Mouse (Mus musculus) hindbrain, postnatal 0 days (tissue): ENCODE measurements around the gene Eif2d. TPM values are rescaled to one million over a fixed set of nuclear protein-coding genes. Genes with fewer than 3 reads are reported as not detected.

Experiments
- ATAC-seq: fragments of 200-750 bp; cut with Nextera tagmentation; 2 replicates; pipeline ENCODE4 v1.8.0; 2017; ENCODE audit warnings: mild to moderate bottlenecking, moderate TSS enrichment, moderate library complexity
- DNase-seq: peaks from one replicate; pipeline ENCODE4 v3.0.0-alpha.2; 2015; ENCODE audit warnings: low spot score
- H3K27ac ChIP-seq: fragments of 300-500 bp; sonication (generic); 2 replicates; pipeline ENCODE4 v1.5.1; 2014; ENCODE audit warnings: mild to moderate bottlenecking
- H3K27me3 ChIP-seq: fragments of 300-500 bp; sonication (generic); 2 replicates; pipeline ENCODE4 v1.6.1; 2014; ENCODE audit warnings: low read length, mixed read lengths; ENCODE audit not compliant: insufficient read depth
- H3K36me3 ChIP-seq: fragments of 300-500 bp; sonication (generic); 2 replicates; pipeline ENCODE4 v1.6.1; 2014; ENCODE audit warnings: low read length, mixed read lengths; ENCODE audit not compliant: insufficient read depth
- H3K4me1 ChIP-seq: fragments of 300-500 bp; sonication (generic); 2 replicates; pipeline ENCODE4 v1.6.1; 2014; ENCODE audit warnings: antibody characterized with exemption, low read length, mixed read lengths; ENCODE audit not compliant: insufficient read depth
- H3K4me2 ChIP-seq: fragments of 300-500 bp; sonication (generic); 2 replicates; pipeline ENCODE4 v1.6.1; 2014; ENCODE audit warnings: low read depth, mild to moderate bottlenecking, low read length, moderate library complexity, mixed read lengths
- H3K4me3 ChIP-seq: fragments of 300-500 bp; sonication (generic); 2 replicates; pipeline ENCODE4 v1.5.1; 2014; ENCODE audit warnings: low read length
- H3K9ac ChIP-seq: fragments of 300-500 bp; sonication (generic); replicated peaks from 2 replicates; pipeline ENCODE4 v1.6.1; 2014; ENCODE audit warnings: mild to moderate bottlenecking, low read length, moderate library complexity, mixed read lengths
- H3K9me3 ChIP-seq: fragments of 300-500 bp; sonication (generic); 2 replicates; pipeline ENCODE4 v1.6.1; 2016; ENCODE audit warnings: low read length, mixed read lengths
- CTCF ChIP-seq: IDR thresholded peaks from 2 replicates; pipeline ENCODE4 v1.5.1; 2016; ENCODE audit warnings: antibody characterized with exemption, control low read depth, low read depth
- WGBS: fragments of 180-500 bp; shearing (Covaris S2); extraction: QIAGEN DNeasy Blood & Tissue Kit; methylation state at CpG from one replicate; pipeline ENCODE4 v1.1.7; 2014; 5-methylcytosine and 5-hydroxymethylcytosine counted together
- polyA plus RNA-seq: library from polyadenylated mRNA; unstranded; fragments of >200 nt; fragmentation: Nextera tagmentation; extraction: Ambion mirVana; gene quantifications from 2 replicates; pipeline ENCODE4 v1.2.1, GENCODE M21; 2015
- total RNA-seq: library from RNA; depleted of rRNA; stranded (reverse); fragments of >200 nt; gene quantifications from 2 replicates; pipeline ENCODE4 v1.2.3, GENCODE M21; 2014; rRNA removed

The Eif2d gene
- total and polyA plus RNA-seq, 2 experiments from 2014 or later = 38.1 to 42.8 TPM

- peak; percentile 30 for TF ChIP-seq CTCF
- Histone ChIP-seq H3K4me2 (no peak overlapping the region), H3K27me3 (no peaks in the 10 kb centered on the region), H3K9ac (no peak overlapping the region), H3K4me1 (no peaks in the 10 kb centered on the region), H3K4me3 (no peak overlapping the region), H3K9me3 (no peaks in the 10 kb centered on the region), H3K36me3 (no peaks in the 10 kb centered on the region), H3K27ac (no peak overlapping the region)
- no peak for DNase-seq
- WGBS = 59% methylated on average over 7 of the region's 7 CpGs
- peak; percentile 33; the same call in 1 of the 2 replicates for ATAC-seq
Observed at GRCm38 (mm10) chr1:131228225-131228624, 75.2 kb downstream of the Eif2d start.

- no peak for TF ChIP-seq CTCF
- no peaks in the 10 kb centered on the region for H3K27me3 ChIP-seq
- ATAC-seq (no peak), DNase-seq (no peak)
- no peaks in the 10 kb centered on the region for H3K36me3 ChIP-seq
- H3K27ac ChIP-seq = no peak overlapping the region
- no peak overlapping the region for H3K4me2 ChIP-seq
- no peaks in the 10 kb centered on the region for H3K9me3 ChIP-seq
- 80% methylated on average over 5 of the region's 5 CpGs for WGBS
- no peak overlapping the region for H3K4me3 ChIP-seq
- H3K9ac ChIP-seq = no peak overlapping the region
- H3K4me1 ChIP-seq = no peaks in the 10 kb centered on the region
Observed at GRCm38 (mm10) chr1:131228659-131229058, 75.7 kb downstream of the Eif2d start.

- Histone ChIP-seq H3K4me2 (no peak overlapping the region), H3K27ac (no peak overlapping the region), H3K4me1 (0 out of 2 replicates have a peak, but pooled peaks cover 5% of the 10 kb centered on the region), H3K4me3 (no peak overlapping the region), H3K27me3 (no peaks in the 10 kb centered on the region), H3K36me3 (no peaks in the 10 kb centered on the region), H3K9me3 (no peaks in the 10 kb centered on the region), H3K9ac (no peak overlapping the region)
- TF ChIP-seq CTCF = no peak
- ATAC-seq = no peak
- WGBS = 69% methylated on average over 12 of the region's 12 CpGs
- no peak for DNase-seq
Observed at GRCm38 (mm10) chr1:131233527-131233926, 80.5 kb downstream of the Eif2d start.

- ATAC-seq (no peak), DNase-seq (no peak)
- H3K4me2 ChIP-seq = no peak overlapping the region
- no peaks in the 10 kb centered on the region for H3K9me3 ChIP-seq
- no peak overlapping the region for H3K9ac ChIP-seq
- H3K27me3 ChIP-seq = no peaks in the 10 kb centered on the region
- H3K4me3 ChIP-seq = no peak overlapping the region
- peaks cover 23% of the 10 kb centered on the region for H3K4me1 ChIP-seq
- no peak for TF ChIP-seq CTCF
- H3K27ac ChIP-seq = no peak overlapping the region
- H3K36me3 ChIP-seq = no peaks in the 10 kb centered on the region
- WGBS = 76% methylated on average over 7 of the region's 7 CpGs
Observed at GRCm38 (mm10) chr1:131236077-131236476, 83.1 kb downstream of the Eif2d start.

Other genes with a start within 250 kb of the Eif2d start
- gene Il20, start 241.7 kb upstream of the Eif2d start, total RNA-seq = not detected in 2 replicates
- not detected in 2 replicates for gene Il20, start 241.7 kb upstream of the Eif2d start, polyA plus RNA-seq
- 0.37 TPM in 1 of 2 replicates, not detected in the other for gene Il19, start 213.1 kb upstream of the Eif2d start, total RNA-seq
- gene Il19, start 213.1 kb upstream of the Eif2d start, polyA plus RNA-seq = 0.21 TPM in 1 of 2 replicates, not detected in the other
- not detected in 2 replicates for gene Il10, start 133.3 kb upstream of the Eif2d start, total RNA-seq
- not detected in 2 replicates for gene Il10, start 133.3 kb upstream of the Eif2d start, polyA plus RNA-seq
- 71.1 and 74.2 TPM in 2 replicates for gene Mapkapk2, start 55.4 kb upstream of the Eif2d start, total RNA-seq
- gene Mapkapk2, start 55.4 kb upstream of the Eif2d start, polyA plus RNA-seq = 19.7 and 21.2 TPM in 2 replicates
- gene Dyrk3, start 14.8 kb upstream of the Eif2d start, total RNA-seq = 8.9 and 9.3 TPM in 2 replicates
- 10.2 and 11.1 TPM in 2 replicates for gene Dyrk3, start 14.8 kb upstream of the Eif2d start, polyA plus RNA-seq
- 12.9 and 41.5 TPM in 2 replicates for gene Rassf5, start 92.1 kb downstream of the Eif2d start, total RNA-seq
- 8.1 and 8.3 TPM in 2 replicates for gene Rassf5, start 92.1 kb downstream of the Eif2d start, polyA plus RNA-seq
- 0.75 and 1.5 TPM in 2 replicates for gene Ikbke, start 126.4 kb downstream of the Eif2d start, total RNA-seq
- 1.2 TPM in 2 replicates for gene Ikbke, start 126.4 kb downstream of the Eif2d start, polyA plus RNA-seq